Mouse (Mus musculus) large intestine, adult 2 months (tissue): ENCODE measurements around the gene Erf. TPM values are rescaled to one million over a fixed set of nuclear protein-coding genes. Genes with fewer than 3 reads are reported as not detected.

Experiments used
- DNase-seq: peaks from one replicate; pipeline ENCODE4 v3.0.0-alpha.2; 2012; ENCODE audit warnings: low read depth, low spot score
- WGBS: fragments of 180-500 bp; shearing (Covaris S2); methylation state at CpG from one replicate; pipeline ENCODE4 v1.1.7; 2018; 5-methylcytosine and 5-hydroxymethylcytosine counted together
- polyA plus RNA-seq: library from polyadenylated mRNA; depleted of rRNA; stranded (reverse); fragments of >200 nt; gene quantifications from 2 replicates; pipeline ENCODE4 v1.2.3, GENCODE M21; 2012

Gene Erf
- polyA plus RNA-seq, 1 experiment, result 15.3 TPM

DNA sequence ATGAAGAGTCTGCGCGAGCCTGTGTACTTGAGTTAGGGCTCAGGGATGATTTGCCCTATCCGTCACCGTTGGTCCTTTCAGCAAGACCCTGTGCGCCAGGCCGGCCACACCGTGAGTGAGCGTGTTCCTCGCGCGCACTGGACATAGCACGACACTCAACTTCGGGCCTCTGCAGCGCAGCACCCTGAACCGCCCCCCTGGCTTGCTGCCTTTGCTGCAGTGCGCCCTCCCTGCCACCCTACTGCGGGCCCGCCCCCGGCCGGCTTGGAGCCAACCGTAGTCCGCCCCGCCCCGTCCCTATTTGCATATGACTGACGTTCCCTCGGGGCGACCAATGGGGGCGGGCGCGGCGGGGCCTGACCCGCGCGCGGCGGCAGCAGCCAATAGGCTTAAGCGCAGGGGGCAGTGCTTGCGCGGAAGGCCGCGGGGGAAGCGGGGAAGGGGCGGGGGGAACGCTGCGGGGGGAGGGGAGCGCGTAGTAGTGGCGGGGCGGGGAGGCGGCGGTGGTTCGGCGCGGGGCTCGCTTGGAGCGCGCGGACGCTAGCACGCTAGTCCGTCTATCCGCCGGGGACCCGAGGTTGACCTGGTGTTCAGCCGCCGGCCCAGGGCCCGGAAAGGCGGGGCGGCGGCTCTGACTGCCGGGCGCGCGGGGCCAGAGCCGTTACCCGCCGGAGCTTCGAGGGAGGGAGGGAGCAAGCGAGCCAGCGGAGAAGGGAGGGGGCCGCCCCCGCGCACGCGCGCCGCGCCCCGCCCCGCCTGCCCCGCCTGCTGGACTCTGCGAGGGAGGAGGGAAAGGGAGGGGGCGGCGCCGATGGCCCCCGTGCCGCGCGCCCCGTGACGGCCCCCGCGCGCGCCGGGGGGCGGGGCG, 31.4 kb upstream of the Erf start:
- WGBS, result 2% methylated on average over 95 of the region's 108 CpGs
- DNase-seq, result no peak

DNA sequence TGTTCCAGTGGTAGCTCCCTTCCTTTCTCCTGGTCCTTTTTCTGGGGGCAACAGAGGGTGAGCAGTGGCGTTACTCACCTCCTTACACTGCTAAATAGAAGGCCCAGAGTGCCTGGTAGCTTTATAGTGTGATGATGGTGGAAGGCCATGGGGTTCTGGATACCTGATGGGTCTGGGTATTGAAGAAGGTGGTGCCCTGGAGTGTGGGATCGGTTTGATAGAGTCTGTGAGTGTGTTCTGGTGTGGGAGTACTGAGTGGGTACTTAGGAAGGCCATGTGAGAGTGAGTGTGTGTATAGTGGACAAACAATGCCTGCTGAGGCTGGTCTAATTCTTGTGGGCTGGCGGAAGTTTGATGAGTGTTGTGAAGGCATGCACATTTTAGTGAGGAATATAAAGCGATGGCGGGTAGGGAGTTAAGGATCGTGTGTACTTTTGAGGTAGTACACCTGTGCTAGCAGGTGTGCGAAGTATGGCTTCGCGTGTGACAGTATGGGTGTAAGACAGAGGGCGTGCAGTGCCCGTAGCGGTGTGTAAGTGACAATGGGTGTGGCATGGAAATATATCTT, 30.7 kb upstream of the Erf start:
- 8% methylated on average over 12 of the region's 12 CpGs for WGBS
- no peak for DNase-seq

DNA sequence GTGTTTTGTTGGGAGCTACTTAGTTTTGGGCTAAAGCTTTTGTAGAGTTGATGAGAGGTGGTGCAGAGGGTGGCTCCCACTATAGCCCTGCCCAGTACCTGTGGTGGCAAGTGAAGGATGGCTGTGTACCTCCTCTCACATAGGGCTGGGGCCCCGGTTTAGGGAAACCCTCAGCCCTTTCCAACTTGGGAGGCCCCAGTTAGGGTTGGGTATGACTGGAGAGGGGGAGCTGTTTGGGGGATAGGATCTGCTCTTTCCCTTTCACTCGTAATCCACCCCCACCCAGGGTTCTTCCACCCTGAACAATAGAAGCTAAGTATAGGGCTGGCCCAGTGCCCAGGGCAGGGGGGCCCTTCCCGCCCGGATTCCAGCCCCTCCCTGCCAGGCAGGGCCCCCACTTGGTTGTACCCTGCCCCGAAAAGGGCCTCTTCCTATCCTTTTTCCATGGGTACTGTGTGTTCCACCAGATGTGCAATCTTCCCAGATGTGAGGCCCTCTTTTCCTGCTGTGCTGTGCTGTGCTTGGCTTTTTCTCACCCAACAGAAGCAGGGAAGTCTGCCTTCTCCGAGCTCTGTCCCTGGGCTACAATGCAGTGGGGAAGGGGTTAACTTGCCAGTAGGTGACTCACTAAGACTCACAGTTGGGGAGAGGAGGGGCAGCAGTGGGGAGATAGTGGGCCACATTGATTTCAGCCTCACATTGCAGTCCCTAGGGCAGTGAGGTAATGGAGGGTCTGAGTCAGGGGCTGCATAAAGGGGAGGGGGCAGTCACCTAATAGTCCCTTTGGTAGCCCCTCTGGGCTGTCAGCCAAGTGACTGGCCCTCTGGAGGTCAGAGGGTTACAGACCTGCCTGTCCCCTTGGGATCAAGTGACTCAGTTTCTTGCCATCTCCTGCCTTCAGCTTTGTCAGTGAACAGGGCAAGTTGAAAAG, 29.6 kb upstream of the Erf start:
- WGBS, result 10% methylated on average over 6 of the region's 6 CpGs
- no peak for DNase-seq

DNA sequence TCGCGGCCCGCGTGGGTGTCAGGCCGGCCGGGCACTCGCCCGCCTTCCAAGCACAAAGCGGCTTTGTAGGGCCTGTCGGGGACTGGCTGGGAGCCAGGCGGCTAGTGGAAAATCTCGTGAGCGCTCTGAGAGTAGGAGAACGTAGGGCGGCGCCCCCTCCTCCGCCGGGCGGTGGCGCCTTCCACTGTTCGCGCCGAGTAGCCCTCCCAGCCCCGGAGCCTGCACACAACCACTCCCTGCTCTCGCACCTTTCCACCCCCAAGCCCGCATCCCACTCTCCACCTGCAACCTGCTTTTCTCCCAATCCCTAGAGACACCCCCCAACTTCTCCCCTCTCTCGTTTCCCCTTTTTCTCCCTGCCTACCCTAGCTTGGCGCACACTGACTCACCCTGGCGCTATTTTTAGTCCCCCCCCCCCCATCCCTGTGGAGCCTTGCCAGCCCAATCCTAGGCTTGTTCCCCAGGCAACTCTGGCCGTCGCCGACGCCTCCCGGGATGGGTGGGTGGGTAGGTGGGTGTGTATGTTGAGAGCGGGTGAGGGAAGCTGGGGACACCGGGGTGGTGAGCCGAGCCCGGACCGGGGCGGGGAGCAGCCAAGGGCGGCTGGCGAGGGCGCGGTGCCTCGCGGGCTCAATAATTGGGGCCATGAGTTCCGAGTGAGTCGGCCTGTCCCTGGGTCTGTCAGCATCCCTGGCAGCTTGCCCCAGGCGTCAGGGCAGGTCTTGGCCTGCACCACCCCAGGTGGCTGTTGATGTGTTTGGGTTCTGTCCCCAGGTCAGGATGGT, 28.7 kb upstream of the Erf start:
- under 1% methylated on average over 47 of the region's 49 CpGs for WGBS
- DNase-seq, result no peak

DNA sequence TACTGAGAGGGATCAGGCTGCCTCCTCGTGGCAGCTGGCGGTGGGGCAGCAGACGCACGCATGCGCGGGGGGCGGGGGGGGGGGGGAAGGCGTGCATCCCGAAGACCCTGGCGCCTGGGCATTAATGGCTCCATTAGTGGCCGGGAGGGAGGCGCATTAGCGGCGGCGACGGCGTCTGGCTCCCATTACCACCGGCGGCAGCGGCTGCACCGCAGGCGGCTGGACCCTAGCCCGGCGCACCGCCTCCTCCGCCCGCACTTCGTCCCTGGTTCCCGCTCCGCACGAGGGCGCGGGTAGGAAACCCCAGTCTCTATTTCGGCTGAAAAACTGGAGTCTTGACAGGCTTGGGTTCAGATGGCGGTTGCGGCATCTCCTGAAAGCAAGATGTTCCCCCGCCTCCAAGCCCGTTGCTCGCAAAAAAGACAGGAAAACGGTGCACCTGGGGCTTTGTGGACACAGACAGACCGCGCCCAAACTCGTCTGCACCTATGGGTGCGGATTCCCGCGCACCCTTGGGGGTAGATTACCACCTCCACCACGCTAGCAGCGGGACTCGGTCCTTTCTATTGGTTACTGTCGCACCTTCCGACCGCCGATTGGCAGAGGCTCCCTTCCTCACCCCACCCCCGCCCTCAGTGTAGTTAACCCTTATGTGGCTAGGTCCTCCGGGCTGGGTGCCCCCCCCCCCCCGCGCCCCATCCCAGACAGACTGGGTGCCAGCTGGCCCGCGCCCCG, 27.9 kb upstream of the Erf start:
- WGBS, result 1% methylated on average over 58 of the region's 60 CpGs
- no peak for DNase-seq

DNA sequence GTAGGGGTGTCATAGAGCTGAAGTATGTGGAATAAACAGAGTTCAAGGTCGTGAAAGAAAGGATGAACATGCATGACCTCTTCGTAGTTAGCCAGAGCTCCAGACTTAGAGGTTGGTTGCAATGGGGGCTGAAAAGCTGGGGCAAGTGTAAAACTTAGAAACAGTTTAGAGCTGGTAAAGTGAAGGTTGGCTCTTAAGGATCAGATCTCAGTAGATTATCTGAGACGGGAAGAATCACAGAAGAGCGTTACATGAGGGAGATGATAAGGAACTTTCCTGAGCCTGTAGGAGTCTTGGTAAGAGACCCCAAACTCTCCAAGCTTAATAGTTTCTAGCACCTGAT, 27.4 kb upstream of the Erf start:
- 1% methylated on average over 4 of the region's 4 CpGs for WGBS
- DNase-seq, result no peak

DNA sequence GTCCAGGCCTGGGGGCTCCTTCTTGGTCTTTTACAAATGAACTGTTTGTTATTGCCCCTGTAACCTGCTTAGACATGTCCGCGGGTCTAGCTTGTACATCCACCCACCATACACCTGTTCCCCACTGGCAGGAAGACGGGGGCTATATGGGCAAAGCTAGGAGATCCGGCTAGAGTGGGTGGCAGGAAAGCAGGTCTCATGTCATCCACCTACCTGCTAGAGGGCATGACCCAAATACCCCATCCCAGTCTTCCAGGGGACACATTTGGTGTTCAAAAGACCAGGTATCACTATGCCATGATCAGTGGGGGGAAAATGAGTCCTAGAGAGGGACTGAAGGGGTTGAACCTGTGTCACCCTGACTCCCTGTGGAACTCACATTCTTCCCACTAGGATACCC, 26.8 kb upstream of the Erf start:
- DNase-seq, result no peak
- 70% methylated on average over 4 of the region's 4 CpGs for WGBS

DNA sequence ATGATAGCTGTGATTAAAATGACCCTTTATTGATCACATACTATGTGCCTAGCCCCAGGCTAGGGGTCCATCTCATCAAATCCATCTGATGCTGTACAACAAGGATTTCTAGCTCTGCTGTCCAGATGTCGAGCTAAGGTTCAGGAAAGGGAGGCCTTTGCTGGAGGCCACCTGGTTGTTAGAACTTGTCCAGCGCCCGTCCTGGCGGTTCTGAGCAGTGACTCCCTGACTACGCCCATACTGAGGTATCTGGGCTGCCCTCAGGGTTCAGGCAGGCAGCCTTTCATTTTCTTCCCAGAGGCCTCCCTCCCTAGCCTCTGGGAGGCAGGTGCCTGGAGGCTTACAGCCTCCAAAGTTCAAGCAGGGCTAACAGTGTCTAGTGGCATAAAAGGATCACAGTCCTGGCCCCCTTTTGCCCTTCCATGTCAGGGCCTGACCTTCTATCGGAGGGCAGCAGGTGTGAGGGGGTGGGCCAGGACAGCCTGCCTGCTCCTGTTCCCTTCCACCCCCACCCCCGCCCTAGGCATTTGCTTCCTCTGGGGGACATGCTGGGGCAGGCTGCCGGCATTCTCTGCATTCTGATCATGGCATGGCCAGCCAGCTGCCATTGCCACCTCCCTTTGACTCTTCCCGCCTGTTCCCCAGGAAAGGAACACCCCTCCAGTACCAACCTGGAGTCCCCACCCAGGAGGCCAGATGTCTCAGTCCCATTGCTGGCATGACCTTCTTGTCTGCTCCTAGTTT, 25.2 kb upstream of the Erf start:
- 34% methylated on average over 9 of the region's 9 CpGs for WGBS
- no peak for DNase-seq

DNA sequence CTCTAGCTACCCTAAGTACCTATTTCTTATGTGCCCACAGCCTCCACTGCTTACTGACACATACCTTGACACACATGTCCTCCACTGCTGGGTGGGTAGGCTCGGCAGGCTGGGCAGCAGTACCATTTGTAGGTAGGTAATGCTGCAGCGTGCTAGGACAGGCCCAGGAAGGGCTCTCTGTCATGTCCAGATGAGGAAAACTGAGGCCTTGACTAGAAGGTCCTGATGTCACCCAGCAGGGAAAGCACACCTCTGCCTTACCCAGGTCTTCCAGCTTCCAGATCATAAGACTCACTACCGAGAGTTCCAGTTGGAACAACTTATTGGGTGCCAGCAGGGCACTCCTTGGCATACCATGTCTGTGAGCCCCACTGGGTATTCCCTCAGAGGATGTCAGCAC, 24.4 kb upstream of the Erf start:
- DNase-seq, result no peak
- WGBS, result 87% methylated on average over 3 of the region's 3 CpGs

DNA sequence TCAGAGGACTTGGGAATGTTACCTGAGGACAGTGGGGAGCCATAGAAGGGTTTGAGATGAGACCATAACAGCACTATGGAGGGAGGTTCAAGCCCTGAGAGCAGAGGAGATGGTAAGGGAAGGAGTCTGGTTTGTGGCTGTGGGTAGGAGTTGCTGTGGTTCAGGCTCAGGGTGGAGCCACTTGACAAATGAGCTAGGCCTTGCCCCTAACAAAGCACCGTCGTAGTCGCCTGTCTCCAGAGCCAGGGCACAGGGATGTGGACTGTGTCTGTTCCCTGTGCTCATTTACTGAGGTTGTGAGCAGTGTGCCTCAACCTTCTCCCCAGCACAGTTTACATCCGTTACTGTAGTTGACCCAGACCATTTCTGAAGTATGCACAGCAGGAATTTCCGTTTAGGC, 24.0 kb upstream of the Erf start:
- WGBS, result 66% methylated on average over 5 of the region's 5 CpGs
- DNase-seq, result no peak

DNA sequence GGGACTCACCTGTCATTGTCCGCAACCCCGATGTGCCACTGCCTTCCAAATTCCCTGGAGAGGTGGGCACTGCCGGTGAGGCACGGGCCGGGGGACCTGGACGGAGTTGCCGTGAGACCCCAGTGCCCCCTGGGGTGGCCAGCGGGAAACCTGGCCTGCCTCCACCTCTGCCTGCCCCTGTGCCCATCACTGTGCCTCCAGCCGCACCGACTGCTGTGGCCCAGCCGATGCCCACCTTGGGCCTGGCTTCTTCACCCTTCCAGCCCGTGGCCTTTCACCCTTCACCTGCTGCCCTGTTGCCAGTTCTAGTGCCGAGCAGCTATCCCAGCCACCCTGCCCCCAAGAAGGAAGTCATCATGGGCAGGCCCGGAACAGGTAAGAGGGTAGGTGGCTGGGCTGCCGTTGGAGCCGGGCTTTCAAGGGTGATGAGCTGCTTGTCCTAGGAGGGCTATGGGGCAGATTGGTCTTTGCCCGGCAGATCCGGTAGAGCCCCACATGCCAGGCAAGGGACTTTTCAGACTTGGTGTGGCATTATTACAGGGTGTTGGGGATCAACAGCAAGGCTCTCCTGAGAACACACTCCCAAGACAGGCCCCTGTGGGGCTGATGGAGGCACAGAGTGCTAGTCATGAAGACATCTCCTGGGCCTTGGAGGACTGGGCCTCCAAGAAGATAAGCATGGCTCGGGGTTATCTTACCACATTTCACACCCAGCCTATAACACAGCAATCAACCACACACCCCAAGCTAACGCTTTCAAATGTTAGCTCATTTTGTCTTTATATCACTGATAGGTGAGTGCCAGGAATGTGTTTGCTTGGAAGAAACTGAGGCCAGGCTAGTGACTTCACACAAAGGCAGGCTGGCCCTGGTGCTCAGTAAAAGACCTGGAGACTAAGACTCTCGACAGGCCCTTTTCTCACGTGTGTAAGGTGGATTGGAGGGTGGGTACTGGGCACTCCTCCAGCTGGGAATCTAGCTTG, 23.0 kb upstream of the Erf start:
- 83% methylated on average over 22 of the region's 22 CpGs for WGBS
- no peak for DNase-seq

DNA sequence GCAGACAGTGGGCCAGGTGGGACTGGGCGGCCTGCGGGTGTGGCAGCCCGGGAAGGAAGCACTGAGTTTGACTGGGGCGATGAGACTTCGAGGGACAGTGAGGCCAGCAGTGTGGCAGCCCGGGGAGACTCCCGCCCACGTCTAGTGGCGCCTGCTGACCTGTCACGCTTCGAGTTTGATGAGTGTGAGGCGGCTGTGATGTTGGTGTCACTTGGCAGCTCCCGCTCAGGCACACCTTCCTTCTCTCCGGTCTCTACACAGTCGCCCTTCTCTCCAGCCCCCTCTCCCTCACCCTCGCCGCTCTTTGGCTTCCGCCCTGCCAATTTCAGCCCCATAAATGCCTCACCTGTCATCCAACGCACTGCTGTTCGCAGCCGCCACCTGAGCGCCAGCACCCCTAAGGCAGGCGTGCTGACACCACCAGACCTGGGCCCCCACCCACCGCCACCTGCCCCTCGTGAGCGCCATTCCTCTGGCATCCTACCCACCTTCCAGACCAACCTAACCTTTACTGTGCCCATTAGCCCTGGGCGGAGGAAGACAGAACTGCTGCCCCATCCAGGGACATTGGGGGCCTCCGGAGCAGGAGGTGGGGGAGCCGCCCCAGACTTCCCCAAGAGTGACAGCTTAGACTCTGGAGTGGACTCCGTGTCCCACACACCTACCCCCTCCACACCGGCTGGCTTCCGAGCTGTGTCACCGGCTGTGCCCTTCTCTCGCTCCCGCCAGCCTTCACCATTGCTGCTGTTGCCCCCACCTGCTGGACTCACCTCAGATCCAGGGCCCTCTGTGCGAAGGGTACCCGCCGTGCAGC, 22.1 kb upstream of the Erf start:
- 89% methylated on average over 38 of the region's 38 CpGs for WGBS
- no peak for DNase-seq

DNA sequence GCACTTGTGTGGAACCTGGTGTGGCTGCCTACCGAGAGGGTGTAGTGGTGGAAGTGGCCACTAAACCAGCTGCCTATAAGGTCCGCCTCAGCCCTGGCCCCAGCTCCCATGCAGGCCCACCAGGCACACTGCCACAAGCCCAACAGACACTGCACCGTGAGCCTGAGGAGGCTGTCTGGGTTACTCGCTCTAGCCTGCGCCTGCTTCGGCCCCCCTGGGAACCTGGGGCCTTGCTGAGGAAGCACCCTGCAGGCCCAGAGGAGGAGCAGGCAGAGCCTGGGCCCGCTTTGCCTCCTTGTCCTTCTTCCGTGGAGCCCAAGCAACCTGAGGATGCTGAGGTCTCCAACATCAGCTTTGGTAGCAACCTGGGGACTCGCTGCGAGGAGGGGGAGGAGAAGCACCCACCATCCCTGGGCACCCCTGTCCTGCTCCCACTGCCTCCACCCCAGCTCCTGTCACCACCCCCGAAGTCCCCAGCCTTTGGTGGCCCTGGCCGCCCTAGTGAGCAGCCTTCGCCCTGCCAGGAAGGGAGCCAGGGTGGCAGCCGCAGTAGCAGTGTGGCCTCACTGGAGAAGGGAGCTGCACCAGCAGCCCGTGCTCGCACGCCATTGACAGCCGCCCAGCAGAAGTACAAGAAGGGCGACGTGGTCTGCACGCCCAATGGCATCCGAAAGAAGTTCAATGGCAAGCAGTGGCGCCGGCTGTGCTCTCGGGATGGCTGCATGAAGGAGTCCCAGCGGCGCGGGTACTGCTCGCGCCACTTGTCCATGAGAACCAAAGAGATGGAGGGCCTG, 21.3 kb upstream of the Erf start:
- no peak for DNase-seq
- WGBS, result 93% methylated on average over 30 of the region's 30 CpGs

DNA sequence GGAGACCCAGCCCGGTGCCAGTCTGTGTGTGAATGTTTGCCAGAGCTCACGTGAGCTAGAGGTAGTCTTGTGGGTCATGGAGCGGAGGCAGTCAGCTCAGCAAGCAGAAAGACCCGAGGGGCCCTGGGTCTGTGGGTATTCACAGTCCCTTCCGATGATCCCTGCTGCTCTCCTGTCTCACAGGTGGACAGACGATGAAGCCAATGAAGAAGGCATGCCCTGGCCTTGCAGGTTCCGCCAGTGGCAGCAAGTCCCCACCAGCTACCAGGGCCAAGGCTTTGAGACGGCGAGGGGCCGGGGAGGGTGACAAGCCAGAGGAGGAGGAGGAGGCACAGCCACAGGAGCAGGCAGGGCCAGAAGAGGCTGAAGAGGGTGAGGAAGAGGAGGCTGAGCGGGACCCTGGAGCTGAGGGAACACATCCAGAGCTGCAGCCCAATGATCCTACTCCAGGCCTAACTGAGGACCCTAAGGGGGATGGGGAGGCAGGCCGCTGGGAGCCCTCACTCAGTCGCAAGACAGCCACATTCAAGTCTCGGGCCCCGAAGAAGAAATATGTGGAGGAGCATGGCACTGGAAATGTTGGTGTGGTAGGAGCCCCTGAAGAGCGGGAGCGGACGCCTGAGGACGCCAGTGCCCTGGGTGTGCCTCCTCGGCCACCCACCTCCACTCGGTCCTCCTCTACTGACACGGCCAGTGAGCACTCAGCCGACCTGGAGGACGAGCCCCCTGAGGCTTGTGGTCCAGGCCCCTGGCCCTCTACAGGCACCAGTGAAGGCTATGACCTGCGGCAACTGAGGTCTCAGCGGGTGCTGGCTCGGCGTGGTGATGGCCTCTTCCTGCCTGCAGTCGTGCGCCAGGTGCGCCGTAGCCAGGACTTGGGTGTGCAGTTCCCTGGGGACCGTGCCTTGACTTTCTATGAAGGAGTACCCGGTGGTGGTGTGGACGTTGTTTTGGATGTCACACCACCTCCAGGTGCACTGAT, 20.4 kb upstream of the Erf start:
- no peak for DNase-seq
- 90% methylated on average over 35 of the region's 35 CpGs for WGBS
